Mouse (Mus musculus) MEL (cell line): ENCODE results near the gene Rpl9. TPM values are rescaled to one million over a fixed set of nuclear protein-coding genes. Genes with fewer than 3 reads are reported as not detected.
A peak's percentile ranks its signal among the peaks of the same experiment; 100 is the strongest.

Experiments used
- DNase-seq: peaks from one replicate; pipeline ENCODE4 v3.0.0; 2011; ENCODE audit warnings: low read depth, low spot score
- H3K27ac ChIP-seq: 2 replicates; pipeline ENCODE4 v1.5.1; 2012; ENCODE audit warnings: low read depth, mild to moderate bottlenecking, control low read depth, low read length, moderate library complexity; ENCODE audit not compliant: control insufficient read depth
- H3K27me3 ChIP-seq, 2 experiments: fragments of 150-350 bp in 1 of 2; sonication (generic) in 1 of 2; 2 replicates each; pipeline ENCODE4 v1.6.1; 2012; ENCODE audit warnings: low read length in 2 of 2, mild to moderate bottlenecking in 2 of 2, improper control_type of control experiment in 1 of 2, moderate library complexity in 1 of 2; ENCODE audit not compliant: insufficient read depth in 2 of 2, control insufficient read depth in 1 of 2
- H3K36me3 ChIP-seq, 2 experiments: 2 replicates each; pipeline ENCODE4 v1.6.1; 2012 to 2014; ENCODE audit warnings: low read length in 2 of 2, improper control_type of control experiment in 1 of 2, inconsistent platforms in 1 of 2, mild to moderate bottlenecking in 1 of 2; ENCODE audit not compliant: insufficient read depth in 2 of 2, control insufficient read depth in 1 of 2
- H3K4me1 ChIP-seq, 2 experiments: fragments of 150-350 bp in 1 of 2; sonication (generic) in 1 of 2; 2 replicates each; pipeline ENCODE4 v1.6.1; 2012; ENCODE audit warnings: low read length in 2 of 2, improper control_type of control experiment in 1 of 2, mild to moderate bottlenecking in 1 of 2; ENCODE audit not compliant: insufficient read depth in 2 of 2, control insufficient read depth in 1 of 2
- H3K4me3 ChIP-seq, 2 experiments: fragments of 150-350 bp in 1 of 2; sonication (generic) in 1 of 2; 2 replicates each; pipeline ENCODE4 v1.5.1; 2012; ENCODE audit warnings: low read depth in 2 of 2, low read length in 2 of 2, mild to moderate bottlenecking in 2 of 2, moderate library complexity in 2 of 2, control low read depth in 1 of 2, improper control_type of control experiment in 1 of 2; ENCODE audit not compliant: control insufficient read depth in 1 of 2, insufficient read depth in 1 of 2
- H3K79me2 ChIP-seq: 2 replicates; pipeline ENCODE4 v1.6.1; 2012; ENCODE audit warnings: mild to moderate bottlenecking, low read length, moderate library complexity; ENCODE audit not compliant: control insufficient read depth, poor library complexity, insufficient read depth
- H3K9ac ChIP-seq: 2 replicates; pipeline ENCODE4 v1.6.1; 2012; ENCODE audit warnings: low read depth, mild to moderate bottlenecking, control low read depth, low read length, moderate library complexity; ENCODE audit not compliant: control insufficient read depth, poor library complexity, severe bottlenecking
- H3K9me3 ChIP-seq: fragments of 150-350 bp; sonication (generic); replicated peaks from 2 replicates; pipeline ENCODE4 v1.6.1; 2012; ENCODE audit warnings: mild to moderate bottlenecking, low read length, improper control_type of control experiment, moderate library complexity; ENCODE audit not compliant: insufficient read depth
- BHLHE40 ChIP-seq: IDR thresholded peaks from 2 replicates; pipeline ENCODE4 v1.6.1; 2012; ENCODE audit warnings: low read depth, mild to moderate bottlenecking, inconsistent platforms, low read length, improper control_type of control experiment, borderline replicate concordance
- CHD1 ChIP-seq: IDR thresholded peaks from 2 replicates; pipeline ENCODE4 v1.6.1; 2012; ENCODE audit warnings: low read depth, mild to moderate bottlenecking, inconsistent platforms, low read length, improper control_type of control experiment
- CHD2 ChIP-seq: IDR thresholded peaks from 2 replicates; pipeline ENCODE4 v1.6.1; 2011; ENCODE audit warnings: low read length, improper control_type of control experiment
- CTCF ChIP-seq, 3 experiments: IDR thresholded peaks in 2 of 3; conservative IDR thresholded peaks in 1 of 3; 2 replicates each; pipeline ENCODE4 v1.5.1; 2011 to 2012; ENCODE audit warnings: low read length in 3 of 3, low read depth in 2 of 3, mild to moderate bottlenecking in 2 of 3, improper control_type of control experiment in 1 of 3, inconsistent platforms in 1 of 3, mixed read lengths in 1 of 3, moderate library complexity in 1 of 3; ENCODE audit not compliant: control insufficient read depth in 1 of 3, insufficient read depth in 1 of 3, poor library complexity in 1 of 3, severe bottlenecking in 1 of 3
- ELF1 ChIP-seq: IDR thresholded peaks from 2 replicates; pipeline ENCODE4 v1.6.1; 2014; ENCODE audit warnings: low read depth, mild to moderate bottlenecking, inconsistent platforms, low read length, improper control_type of control experiment, moderate library complexity
- ETS1 ChIP-seq: IDR thresholded peaks from 2 replicates; pipeline ENCODE4 v1.6.1; 2012; ENCODE audit warnings: low read depth, mild to moderate bottlenecking, inconsistent platforms, low read length, improper control_type of control experiment, moderate library complexity
- HCFC1 ChIP-seq: IDR thresholded peaks from 2 replicates; pipeline ENCODE4 v1.6.1; 2012; ENCODE audit warnings: low read depth, mild to moderate bottlenecking, inconsistent platforms, low read length, improper control_type of control experiment, moderate library complexity
- JUND ChIP-seq: IDR thresholded peaks from 2 replicates; pipeline ENCODE4 v1.6.1; 2011; ENCODE audit warnings: low read depth, mild to moderate bottlenecking, improper control_type of control experiment, low read length
- KAT2A ChIP-seq: conservative IDR thresholded peaks from 2 replicates; pipeline ENCODE4 v1.6.1; 2012; ENCODE audit warnings: low read depth, low read length, improper control_type of control experiment, inconsistent platforms
- MAFK ChIP-seq: IDR thresholded peaks from 2 replicates; pipeline ENCODE4 v1.6.1; 2011; ENCODE audit warnings: low read depth, mild to moderate bottlenecking, low read length, improper control_type of control experiment, borderline replicate concordance
- MAX ChIP-seq: IDR thresholded peaks from 2 replicates; pipeline ENCODE4 v1.6.1; 2011; ENCODE audit warnings: low read length, improper control_type of control experiment
- MAZ ChIP-seq: IDR thresholded peaks from 2 replicates; pipeline ENCODE4 v1.6.1; 2012; ENCODE audit warnings: low read depth, mild to moderate bottlenecking, inconsistent platforms, low read length, improper control_type of control experiment
- MEF2A ChIP-seq: IDR thresholded peaks from 2 replicates; pipeline ENCODE4 v1.6.1; 2014; ENCODE audit warnings: low read depth, mild to moderate bottlenecking, inconsistent platforms, low read length, improper control_type of control experiment; ENCODE audit not compliant: poor library complexity, insufficient replicate concordance, severe bottlenecking; ENCODE audit errors: extremely low read depth
- MXI1 ChIP-seq: IDR thresholded peaks from 2 replicates; pipeline ENCODE4 v1.6.1; 2011; ENCODE audit warnings: mild to moderate bottlenecking, low read depth, low read length, improper control_type of control experiment
- MYC ChIP-seq: IDR thresholded peaks from 2 replicates; pipeline ENCODE4 v1.6.1; 2011; ENCODE audit warnings: low read depth, mild to moderate bottlenecking, low read length, improper control_type of control experiment, moderate library complexity
- NELFE ChIP-seq: IDR thresholded peaks from 2 replicates; pipeline ENCODE4 v1.6.1; 2011; ENCODE audit warnings: low read depth, low read length, improper control_type of control experiment
- NRF1 ChIP-seq: IDR thresholded peaks from 2 replicates; pipeline ENCODE4 v1.6.1; 2014; ENCODE audit warnings: low read depth, mild to moderate bottlenecking, inconsistent platforms, low read length, improper control_type of control experiment, moderate library complexity; ENCODE audit not compliant: poor library complexity, insufficient read depth, severe bottlenecking
- POLR2A ChIP-seq, 2 experiments: IDR thresholded peaks; 2 replicates each; pipeline ENCODE4 v1.6.1; 2011 to 2012; ENCODE audit warnings: low read length in 2 of 2, mild to moderate bottlenecking in 2 of 2, control low read depth in 1 of 2, improper control_type of control experiment in 1 of 2, low read depth in 1 of 2, moderate library complexity in 1 of 2; ENCODE audit not compliant: control insufficient read depth in 1 of 2, insufficient read depth in 1 of 2, poor library complexity in 1 of 2
- POLR2AphosphoS2 ChIP-seq: IDR thresholded peaks from 2 replicates; pipeline ENCODE4 v1.6.1; 2011; ENCODE audit warnings: low read length, improper control_type of control experiment
- POLR2AphosphoS5 ChIP-seq: IDR thresholded peaks from 2 replicates; pipeline ENCODE4 v1.6.1; 2012; ENCODE audit warnings: low read depth, borderline replicate concordance, mild to moderate bottlenecking, inconsistent platforms, low read length, moderate library complexity, mixed read lengths
- RAD21 ChIP-seq: IDR thresholded peaks from 2 replicates; pipeline ENCODE4 v1.6.1; 2011; ENCODE audit warnings: mild to moderate bottlenecking, low read depth, low read length, improper control_type of control experiment
- SIN3A ChIP-seq: IDR thresholded peaks from 2 replicates; pipeline ENCODE4 v1.6.1; 2012; ENCODE audit warnings: low read length, improper control_type of control experiment, inconsistent platforms
- SMC3 ChIP-seq: IDR thresholded peaks from 2 replicates; pipeline ENCODE4 v1.6.1; 2011; ENCODE audit warnings: low read depth, low read length, improper control_type of control experiment
- TBP ChIP-seq: IDR thresholded peaks from 2 replicates; pipeline ENCODE4 v1.8.0; 2011; ENCODE audit warnings: low read depth, low read length, improper control_type of control experiment
- TCF12 ChIP-seq: IDR thresholded peaks from 2 replicates; pipeline ENCODE4 v1.6.1; 2014; ENCODE audit warnings: low read depth, mild to moderate bottlenecking, inconsistent platforms, low read length, improper control_type of control experiment, moderate library complexity
- ZC3H11A ChIP-seq: IDR thresholded peaks from 2 replicates; pipeline ENCODE4 v1.6.1; 2012; ENCODE audit warnings: low read depth, mild to moderate bottlenecking, inconsistent platforms, low read length, improper control_type of control experiment
- ZMIZ1 ChIP-seq: IDR thresholded peaks from 2 replicates; pipeline ENCODE4 v1.6.1; 2012; ENCODE audit warnings: low read depth, mild to moderate bottlenecking, inconsistent platforms, low read length, improper control_type of control experiment, moderate library complexity
- ZNF384 ChIP-seq: IDR thresholded peaks from 2 replicates; pipeline ENCODE4 v1.6.1; 2012; ENCODE audit warnings: low read depth, mild to moderate bottlenecking, inconsistent platforms, low read length, improper control_type of control experiment
- polyA plus RNA-seq, 2 experiments: library from polyadenylated mRNA; stranded (reverse) in 1 of 2; unstranded in 1 of 2; fragments of >175 nt in 1 of 2; fragments of >200 nt in 1 of 2; gene quantifications; 2 replicates each; pipeline versions ENCODE4 v1.2.1 to v1.2.4; 2012; ENCODE audit warnings: low replicate concordance in 2 of 2, low read depth in 1 of 2; ENCODE audit not compliant: insufficient read length in 2 of 2, insufficient read depth in 1 of 2, missing spikeins in 1 of 2
- total RNA-seq: library from RNA; depleted of rRNA; stranded (reverse); fragments of 300-350 nt; gene quantifications from 2 replicates; pipeline ENCODE4 v1.2.3, GENCODE M21; 2012; rRNA removed

Gene Rpl9
- total RNA-seq (2,063 and 2,181 TPM in 2 replicates), polyA plus RNA-seq (1,000 to 10,000 TPM in 1 of 2 experiments, not detected in 1; 1,251 TPM)

DNA sequence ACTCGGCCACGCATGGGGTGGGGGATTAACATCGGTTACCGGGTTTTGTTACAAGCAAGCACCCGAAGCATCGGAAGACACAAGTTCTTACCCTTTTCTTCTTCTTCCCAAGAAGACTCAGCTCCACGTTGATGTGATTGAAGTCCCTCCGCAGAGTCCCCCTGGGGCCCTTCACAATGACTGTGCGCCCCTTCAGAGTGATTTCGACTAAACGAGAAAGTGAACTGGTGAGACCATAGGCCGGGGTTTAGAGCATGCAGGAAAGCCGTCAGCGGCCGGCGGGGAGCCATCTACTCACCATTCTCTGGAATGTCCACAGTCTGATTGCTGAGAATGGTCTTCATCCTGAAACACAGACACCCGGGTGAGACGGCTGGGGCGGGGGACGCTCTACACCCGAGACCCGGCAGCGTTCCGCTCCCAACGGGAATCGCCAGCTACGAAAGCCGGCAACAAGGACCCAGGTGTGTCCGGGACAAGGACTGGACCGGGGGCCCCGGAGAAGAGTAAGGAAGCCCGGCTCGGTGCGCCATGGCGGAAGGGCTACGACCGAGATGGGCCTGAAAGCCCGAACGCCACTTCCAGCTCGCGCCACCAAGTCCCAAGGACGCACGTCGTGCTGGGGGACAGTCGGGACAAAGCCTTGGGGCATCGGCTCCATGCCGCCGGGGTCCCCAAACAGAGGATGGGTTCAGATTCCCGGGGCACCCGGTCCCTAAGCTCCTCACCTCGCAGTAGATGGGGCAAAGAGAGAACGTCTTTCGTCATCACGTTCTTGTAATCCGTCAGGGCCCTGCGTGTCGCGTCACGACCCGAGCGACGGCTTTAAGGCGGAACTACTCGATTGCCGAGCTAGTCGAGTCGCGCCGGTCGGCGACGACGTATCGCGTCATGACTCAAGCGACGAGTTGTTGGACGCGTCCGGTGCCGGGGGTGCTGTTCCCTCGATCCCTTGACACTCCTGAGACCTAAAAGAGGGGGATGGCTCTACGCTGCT lies at the start of gene Rpl9, which contains the start of gene Lias:
TSS of gene Rpl9 (minus strand) at position 797 of the 997 bp plus-strand sequence.
TSS of gene Lias (plus strand) at position 850 of the 997 bp plus-strand sequence.
- H3K4me3 ChIP-seq = peak within 1 kb of the TSS; percentile 72 to 96
- no peaks in the 10 kb centered on the region for H3K27me3 ChIP-seq
- H3K36me3 ChIP-seq = peaks cover 16 to 19% of the 10 kb centered on the region in 2 experiments
- no peaks in the 10 kb centered on the region for H3K9me3 ChIP-seq
- peaks cover 31% of the 10 kb centered on the region for H3K79me2 ChIP-seq
- H3K9ac ChIP-seq = peak within 1 kb of the TSS; percentile 96
- TF ChIP-seq TBP (peak; percentile 98), BHLHE40 (no peak), ETS1 (peak; percentile 65), ZC3H11A (peak; percentile 52), POLR2AphosphoS2 (peak; percentile 89), TCF12 (peak; percentile 87), POLR2AphosphoS5 (peak; percentile 78; the same call in 1 of the 2 replicates), SIN3A (peak; percentile 99), HCFC1 (peak; percentile 99), MAX (peak; percentile 93), ZNF384 (no peak), MEF2A (no peak), SMC3 (no peak), KAT2A (peak; percentile 94), CHD2 (no peak), ELF1 (peak; percentile 79), JUND (peak; percentile 84; the same call in 1 of the 2 replicates), MXI1 (peak; percentile 92), ZMIZ1 (peak; percentile 91), NRF1 (0 out of 2 replicates have a peak, but pooled peaks have one; percentile 26), CHD1 (peak; percentile 67; the same call in 1 of the 2 replicates), MYC (peak; percentile 98), CTCF (IDR thresholded peaks at IDR 0.05 in 2 of 3, conservative IDR thresholded peaks at IDR 0.05 in 1 of 3; ENCODE audit: control insufficient read depth in 1 of 3, insufficient read depth in 1 of 3, low read depth in 2 of 3, low read length in 3 of 3, poor library complexity in 1 of 3, severe bottlenecking in 1 of 3) (peak in 1 of 3 experiments; percentile 10; a peak in 1 of 6 replicates), POLR2A (IDR thresholded peaks at IDR 0.05; ENCODE audit: control insufficient read depth in 1 of 2, insufficient read depth in 1 of 2, low read depth in 1 of 2, low read length in 2 of 2, poor library complexity in 1 of 2) (peak; percentile 92 to 98), NELFE (peak; percentile 99), MAFK (no peak), MAZ (peak; percentile 59; the same call in 1 of the 2 replicates), RAD21 (no peak)
- TF ChIP-seq, all 39 proteins: peak for 21
- Histone ChIP-seq H3K27ac (peak within 1 kb of the TSS; percentile 80), H3K4me1 (peaks cover 2 to 7% of the 10 kb centered on the region in 2 experiments; a peak in 3 of 4 replicates)
- peak; percentile 99 for DNase-seq
